Mouse (Mus musculus) embryo, embryonic 9.5 days (tissue): ENCODE data around the gene Gm5938.

Experiments
- DNase-seq: peaks from one replicate; pipeline ENCODE4 v3.0.0-alpha.2; 2017; ENCODE audit errors: extremely low spot score

Gm5938 gene

GRCm38 (mm10) chrX:78125167-78125566 is at the start of gene Gm5938:
Gm5938 (plus strand) TSS chrX:78125467.
- no peak for DNase-seq

DNA sequence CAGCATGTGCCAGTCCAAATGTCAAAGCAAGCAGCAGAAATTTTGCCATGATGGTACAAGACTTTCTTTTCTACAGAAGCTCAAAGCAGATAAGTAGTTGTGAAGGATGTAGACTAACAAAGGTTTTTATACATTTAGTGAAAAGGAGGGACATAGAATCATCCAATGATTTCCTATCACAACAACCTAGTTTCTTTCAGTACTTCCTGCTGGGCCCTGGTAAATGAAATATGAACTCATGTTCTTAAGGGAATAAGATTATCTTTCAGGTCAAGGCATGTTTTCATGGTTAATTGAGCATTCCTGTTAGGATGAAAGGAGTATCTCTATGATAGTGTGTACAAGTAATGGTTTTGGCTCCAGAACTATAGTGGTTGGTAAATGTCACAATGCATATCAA is 34.0 kb upstream of the Gm5938 start, which contains the start of gene Obp1a:
Obp1a (minus strand) TSS at position 101 of the 400 bp plus-strand sequence.
- DNase-seq = no peak
